Mouse (Mus musculus) liver, embryonic 11.5 days (tissue): ENCODE measurements around the gene Arhgdib. TPM values are rescaled to one million over a fixed set of nuclear protein-coding genes. Genes with fewer than 3 reads are reported as not detected.

Experiments used
- ATAC-seq: fragments of 200-750 bp; cut with Nextera tagmentation; replicated peaks from 2 replicates; pipeline ENCODE4 v1.8.0; 2017; ENCODE audit warnings: moderate number of reproducible peaks, mild to moderate bottlenecking, moderate TSS enrichment, moderate library complexity; ENCODE audit not compliant: low FRiP score
- DNase-seq: peaks from one replicate; pipeline ENCODE4 v3.0.0-alpha.2; 2017; ENCODE audit warnings: low spot score
- H3K27ac ChIP-seq: fragments of 300-500 bp; sonication (generic); 2 replicates; pipeline ENCODE4 v1.5.1; 2014; ENCODE audit warnings: mild to moderate bottlenecking, low read depth, low read length, control low read depth
- H3K27me3 ChIP-seq: fragments of 300-500 bp; sonication (generic); replicated peaks from 2 replicates; pipeline ENCODE4 v1.6.1; 2014; ENCODE audit warnings: low read length, mixed read lengths; ENCODE audit not compliant: control insufficient read depth, insufficient read depth
- H3K36me3 ChIP-seq: fragments of 300-500 bp; sonication (generic); 2 replicates; pipeline ENCODE4 v1.6.1; 2014; ENCODE audit warnings: mild to moderate bottlenecking, low read length, moderate library complexity, mixed read lengths; ENCODE audit not compliant: control insufficient read depth, insufficient read depth
- H3K4me1 ChIP-seq: fragments of 300-500 bp; sonication (generic); replicated peaks from 2 replicates; pipeline ENCODE4 v1.6.1; 2014; ENCODE audit warnings: low read length, mixed read lengths; ENCODE audit not compliant: control insufficient read depth, insufficient read depth
- H3K4me2 ChIP-seq: fragments of 300-500 bp; sonication (generic); 2 replicates; pipeline ENCODE4 v1.6.1; 2014; ENCODE audit warnings: mild to moderate bottlenecking, control low read depth, moderate library complexity
- H3K4me3 ChIP-seq: fragments of 300-500 bp; sonication (generic); 2 replicates; pipeline ENCODE4 v1.5.1; 2014; ENCODE audit warnings: low read depth, low read length, control low read depth
- H3K9ac ChIP-seq: fragments of 300-500 bp; sonication (generic); 2 replicates; pipeline ENCODE4 v1.6.1; 2014; ENCODE audit warnings: low read depth, low read length, control low read depth
- H3K9me3 ChIP-seq: fragments of 300-500 bp; sonication (generic); 2 replicates; pipeline ENCODE4 v1.6.1; 2016; ENCODE audit warnings: low read length, inconsistent platforms, mixed read lengths; ENCODE audit not compliant: control insufficient read depth
- WGBS: fragments of 180-500 bp; shearing (Covaris S2); extraction: QIAGEN DNeasy Blood & Tissue Kit; methylation state at CpG from one replicate; pipeline ENCODE4 v1.1.7; 2014; 5-methylcytosine and 5-hydroxymethylcytosine counted together
- polyA plus RNA-seq: library from polyadenylated mRNA; unstranded; fragments of >200 nt; fragmentation: Nextera tagmentation; extraction: Ambion mirVana; gene quantifications from 2 replicates; pipeline ENCODE4 v1.2.1, GENCODE M21; 2014

The Arhgdib gene
- polyA plus RNA-seq, 1 experiment from 2014 or later, result 183 TPM

- 80% methylated on average over 10 of the region's 10 CpGs for WGBS
- no peak overlapping the region for H3K27ac ChIP-seq
- no peaks in the 10 kb centered on the region for H3K9me3 ChIP-seq
- no peak overlapping the region for H3K4me3 ChIP-seq
- H3K4me2 ChIP-seq, result no peak overlapping the region
- H3K4me1 ChIP-seq, result no peaks in the 10 kb centered on the region
- DNase-seq (no peak), ATAC-seq (no peak)
- H3K27me3 ChIP-seq, result no peaks in the 10 kb centered on the region
- no peak overlapping the region for H3K9ac ChIP-seq
- H3K36me3 ChIP-seq, result no peaks in the 10 kb centered on the region
Observed at GRCm38 (mm10) chr6:136906937-136907293, 34.8 kb downstream of the Arhgdib start.

- Histone ChIP-seq H3K36me3 (no peaks in the 10 kb centered on the region), H3K4me1 (no peaks in the 10 kb centered on the region), H3K27me3 (no peaks in the 10 kb centered on the region), H3K4me2 (no peak overlapping the region), H3K27ac (no peak overlapping the region), H3K9me3 (no peaks in the 10 kb centered on the region), H3K9ac (no peak overlapping the region), H3K4me3 (no peak overlapping the region)
- no peak for ATAC-seq
- no peak for DNase-seq
- 78% methylated on average over 19 of the region's 19 CpGs for WGBS
Observed at GRCm38 (mm10) chr6:136906283-136906936, 35.3 kb downstream of the Arhgdib start.

- Histone ChIP-seq H3K27me3 (no peaks in the 10 kb centered on the region), H3K36me3 (no peaks in the 10 kb centered on the region), H3K4me1 (no peaks in the 10 kb centered on the region; the same call in 1 of the 2 replicates), H3K9me3 (no peaks in the 10 kb centered on the region), H3K27ac (no peak overlapping the region), H3K4me3 (no peak overlapping the region), H3K9ac (no peak overlapping the region), H3K4me2 (no peak overlapping the region)
- no peak for DNase-seq
- ATAC-seq, result no peak
- 57% methylated on average over 8 of the region's 8 CpGs for WGBS
Observed at GRCm38 (mm10) chr6:136903885-136904470, 37.7 kb downstream of the Arhgdib start.

GRCm38 (mm10) chr6:136902527-136902926, 39.2 kb downstream of the Arhgdib start:
- Histone ChIP-seq H3K9me3 (no peaks in the 10 kb centered on the region), H3K36me3 (no peaks in the 10 kb centered on the region), H3K27me3 (no peaks in the 10 kb centered on the region), H3K4me2 (no peak overlapping the region), H3K4me1 (no peaks in the 10 kb centered on the region; the same call in 1 of the 2 replicates), H3K9ac (no peak overlapping the region), H3K4me3 (no peak overlapping the region), H3K27ac (no peak overlapping the region)
- ATAC-seq (no peak), DNase-seq (no peak)
- WGBS, result 53% methylated on average over 9 of the region's 9 CpGs

GRCm38 (mm10) chr6:136901010-136901409, 40.7 kb downstream of the Arhgdib start:
- ATAC-seq (peak; percentile 46; the same call in 1 of the 2 replicates), DNase-seq (no peak)
- H3K4me2 ChIP-seq, result no peak overlapping the region
- H3K36me3 ChIP-seq, result no peaks in the 10 kb centered on the region
- H3K4me3 ChIP-seq, result no peak overlapping the region
- no peaks in the 10 kb centered on the region for H3K27me3 ChIP-seq
- no peaks in the 10 kb centered on the region for H3K9me3 ChIP-seq
- WGBS, result 36% methylated on average over 2 of the region's 2 CpGs
- H3K27ac ChIP-seq, result no peak overlapping the region
- H3K9ac ChIP-seq, result no peak overlapping the region
- H3K4me1 ChIP-seq, result no peaks in the 10 kb centered on the region; the same call in 1 of the 2 replicates

DNA sequence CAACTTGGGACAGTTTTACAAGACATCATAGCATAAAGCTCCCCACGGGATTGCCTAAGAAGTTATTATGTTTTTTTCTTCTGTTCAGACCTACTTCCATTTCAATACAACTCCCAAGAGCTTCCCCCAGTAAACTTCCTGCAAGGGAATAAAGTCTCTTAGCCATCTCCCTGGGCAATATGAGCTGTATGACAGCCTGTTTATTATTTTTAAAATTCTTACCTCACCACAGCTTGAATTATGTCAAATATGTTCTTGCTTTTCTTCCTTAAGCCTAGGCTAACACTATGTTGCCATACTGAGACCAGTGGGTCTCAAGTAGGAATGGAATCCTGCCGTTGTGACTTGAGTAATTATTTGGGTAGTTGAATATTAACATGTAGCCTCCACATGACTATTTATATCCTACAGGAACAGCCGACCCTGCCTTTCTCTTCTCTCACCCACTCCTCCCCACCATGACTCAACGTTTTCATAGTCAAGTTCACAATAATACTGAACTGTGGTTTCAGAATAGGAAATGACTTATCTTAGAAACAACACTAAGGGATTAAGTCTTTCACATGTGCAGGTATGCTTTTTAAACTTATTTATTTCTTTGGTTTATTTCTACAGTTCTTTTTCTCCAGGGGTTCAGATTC, 41.2 kb downstream of the Arhgdib start:
- 35% methylated on average over 4 of the region's 4 CpGs for WGBS
- no peak for DNase-seq
- H3K9ac ChIP-seq, result no peak overlapping the region
- no peak for ATAC-seq
- no peaks in the 10 kb centered on the region; the same call in 1 of the 2 replicates for H3K4me1 ChIP-seq
- H3K4me3 ChIP-seq, result no peak overlapping the region
- no peaks in the 10 kb centered on the region for H3K27me3 ChIP-seq
- H3K4me2 ChIP-seq, result no peak overlapping the region
- no peaks in the 10 kb centered on the region for H3K9me3 ChIP-seq
- no peaks in the 10 kb centered on the region for H3K36me3 ChIP-seq
- no peak overlapping the region for H3K27ac ChIP-seq

GRCm38 (mm10) chr6:136898954-136899353, 42.7 kb downstream of the Arhgdib start:
- WGBS, result 47% methylated on average over 2 of the region's 2 CpGs
- Histone ChIP-seq H3K4me3 (no peak overlapping the region), H3K27ac (no peak overlapping the region), H3K4me2 (no peak overlapping the region), H3K4me1 (no peaks in the 10 kb centered on the region; the same call in 1 of the 2 replicates), H3K9ac (no peak overlapping the region), H3K9me3 (no peaks in the 10 kb centered on the region), H3K36me3 (no peaks in the 10 kb centered on the region), H3K27me3 (no peaks in the 10 kb centered on the region)
- ATAC-seq (no peak), DNase-seq (no peak)

DNA sequence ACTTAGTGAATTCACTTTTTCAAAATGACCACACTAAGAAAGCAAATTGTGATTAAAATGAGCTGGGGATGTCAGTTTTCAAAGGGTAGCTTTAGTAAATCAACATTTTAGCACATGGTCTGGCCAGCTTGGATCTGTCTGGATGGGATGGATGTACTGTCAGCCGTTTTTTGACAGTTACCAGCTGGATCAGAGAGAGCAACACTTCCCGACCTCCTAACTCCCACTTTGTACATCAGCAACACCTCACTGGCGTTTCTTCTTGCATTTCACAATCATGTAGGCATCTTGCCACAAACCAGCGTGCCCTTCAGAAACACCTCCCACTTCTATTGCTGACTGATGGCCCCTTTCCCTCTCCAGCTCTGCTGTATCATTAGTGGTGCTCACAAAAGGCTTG, 43.5 kb downstream of the Arhgdib start:
- H3K27ac ChIP-seq, result no peak overlapping the region
- DNase-seq, result no peak
- 39% methylated on average over 4 of the region's 4 CpGs for WGBS

More for the DNA sequence above, 43.5 kb downstream of the Arhgdib start:
- ATAC-seq, result no peak
- Histone ChIP-seq H3K4me2 (no peak overlapping the region), H3K9ac (no peak overlapping the region), H3K36me3 (no peaks in the 10 kb centered on the region), H3K27me3 (no peaks in the 10 kb centered on the region), H3K9me3 (no peaks in the 10 kb centered on the region), H3K4me1 (no peaks in the 10 kb centered on the region; the same call in 1 of the 2 replicates), H3K4me3 (no peak overlapping the region)
